In genomic region chr4:141899936-141900335, GRCm38 (mm10) we compare ENCODE assay signal across 9 mouse cellular contexts. TPM values are rescaled to one million over a fixed set of nuclear protein-coding genes. Genes with fewer than 3 reads are reported as not detected.
DNase-seq lines count a peak whose midpoint lies in the region; ATAC-seq and TF ChIP-seq lines count a peak whose summit lies in the region.
"Had no signal": no experiment of that assay in that cellular context is flagged by ENCODE, and none has a peak within 500 bp of the region (broad histone marks: within the 10 kb centered on the region; RNA-seq: fewer than 3 reads in every experiment).

No protein-coding gene starts in this region.

- H3ac ChIP-seq in myocyte (ENCODE audit: control insufficient read depth, insufficient read length), result no peak overlapping the region

- no peak overlapping the region for H3K4me2 ChIP-seq in kidney, embryonic 14.5 days (replicated peaks; ENCODE audit: low read depth, low read length)
- H3K4me2 ChIP-seq in hindbrain, embryonic 14.5 days (replicated peaks), result no peak overlapping the region
- no peak overlapping the region for H3K4me2 ChIP-seq in myocyte (ENCODE audit: low read depth)

- no peak overlapping the region for H3K27ac ChIP-seq in kidney, embryonic 14.5 days (ENCODE audit: low read depth, low read length)
- H3K27ac ChIP-seq in hindbrain, embryonic 14.5 days, result peak overlapping the region; percentile 85

- H3K4me1 ChIP-seq in kidney, embryonic 14.5 days (ENCODE audit: control insufficient read depth, insufficient read depth, low read length), result no peaks in the 10 kb centered on the region
- H3K4me1 ChIP-seq in hindbrain, embryonic 14.5 days (replicated peaks; ENCODE audit: control insufficient read depth, insufficient read depth, low read length), result peaks cover 65% of the 10 kb centered on the region

- no peak for ATAC-seq in kidney, embryonic 14.5 days (ENCODE audit: low FRiP score, low TSS enrichment)
- peak; percentile 26; the same call in 1 of the 2 replicates for ATAC-seq in hindbrain, embryonic 14.5 days (ENCODE audit: low FRiP score)

- H3K9me3 ChIP-seq in kidney, embryonic 14.5 days (ENCODE audit: control insufficient read depth, low read length), result no peaks in the 10 kb centered on the region
- no peaks in the 10 kb centered on the region for H3K9me3 ChIP-seq in hindbrain, embryonic 14.5 days (ENCODE audit: control insufficient read depth, low read length)
- H3K9me3 ChIP-seq: G1E had no signal

- WGBS in kidney, embryonic 14.5 days, result 16% methylated on average over 8 of the region's 8 CpGs
- 1% methylated on average over 8 of the region's 8 CpGs for WGBS in hindbrain, embryonic 14.5 days

- peak; percentile 48 for DNase-seq in kidney, postnatal 14 days
- peak; percentile 72 for DNase-seq in fibroblast of lung, adult 2 months (ENCODE audit: low read depth)
- DNase-seq in hindbrain, embryonic 14.5 days (ENCODE audit: low spot score), result peak; percentile 63
- DNase-seq in frontal cortex, postnatal 25 days (ENCODE audit: low spot score in 2 of 2), result no peak
- DNase-seq in spleen, adult 12 weeks (ENCODE audit: low spot score), result no peak
- no peak for DNase-seq in thymus, postnatal 14 days

- no peak overlapping the region for H3K4me3 ChIP-seq in kidney, embryonic 14.5 days (ENCODE audit: low read length)
- H3K4me3 ChIP-seq in hindbrain, embryonic 14.5 days (replicated peaks; ENCODE audit: low read length), result no peak overlapping the region
- no peak overlapping the region for H3K4me3 ChIP-seq in myocyte

- H3K9ac ChIP-seq in kidney, embryonic 14.5 days (ENCODE audit: low read depth, low read length), result no peak overlapping the region
- H3K9ac ChIP-seq in hindbrain, embryonic 14.5 days, result no peak overlapping the region

- no peaks in the 10 kb centered on the region for H3K27me3 ChIP-seq in kidney, embryonic 14.5 days (ENCODE audit: control insufficient read depth, insufficient read depth, low read length)
- no peaks in the 10 kb centered on the region for H3K27me3 ChIP-seq in hindbrain, embryonic 14.5 days (ENCODE audit: control insufficient read depth, insufficient read depth, low read length)
- peaks cover 11% of the 10 kb centered on the region for H3K27me3 ChIP-seq in myocyte (ENCODE audit: control insufficient read depth, insufficient read depth, insufficient read length)

- no peak for TF ChIP-seq POLR2A in myocyte (IDR thresholded peaks at IDR 0.05; ENCODE audit: insufficient read length, low read depth)

- no peaks in the 10 kb centered on the region for H3K79me2 ChIP-seq in myocyte (ENCODE audit: control insufficient read depth, insufficient read depth)

- no peaks in the 10 kb centered on the region for H3K36me3 ChIP-seq in kidney, embryonic 14.5 days (ENCODE audit: control insufficient read depth, insufficient read depth, low read length)
- no peaks in the 10 kb centered on the region for H3K36me3 ChIP-seq in hindbrain, embryonic 14.5 days (replicated peaks; ENCODE audit: control insufficient read depth, insufficient read depth)
- H3K36me3 ChIP-seq in myocyte (ENCODE audit: control insufficient read depth, insufficient read depth), result no peaks in the 10 kb centered on the region
- H3K36me3 ChIP-seq: G1E had no signal

TF ChIP-seq in myocyte, 11 proteins besides CTCF, POLR2A, EP300 and RAD21:
- TF ChIP-seq USF1 (IDR thresholded peaks at IDR 0.05; ENCODE audit: low read depth) (no peak), E2F4 (IDR thresholded peaks at IDR 0.05; ENCODE audit: insufficient read depth) (no peak), REST (IDR thresholded peaks at IDR 0.05; ENCODE audit: insufficient read depth, insufficient read length) (no peak), MAX (IDR thresholded peaks at IDR 0.05; ENCODE audit: low read depth) (no peak), CEBPB (IDR thresholded peaks at IDR 0.05; ENCODE audit: insufficient read depth, poor library complexity, severe bottlenecking) (no peak), MYOG (IDR thresholded peaks at IDR 0.05; ENCODE audit: control insufficient read depth in 1 of 3, insufficient read depth in 1 of 3, insufficient read length in 2 of 3, low read depth in 2 of 3) (peak in 1 of 3 experiments; percentile 79), MYOD1 (IDR thresholded peaks at IDR 0.05; ENCODE audit: control insufficient read depth in 1 of 3, insufficient read length in 2 of 3, low read depth in 2 of 3) (peak; percentile 35 to 59 (median 37)), TCF3 (IDR thresholded peaks at IDR 0.05; ENCODE audit: insufficient read length, low read depth) (no peak)

RNA-seq across cellular contexts. Expression of gene Efhd2, which starts 25.2 kb away (rescaled TPM):
- 29.5 and 30.3 TPM in 2 replicates for polyA plus RNA-seq in kidney, embryonic 14.5 days (2014; fragmentation: Nextera tagmentation; extraction: Ambion mirVana)
- 44.7 and 46.7 TPM in 2 replicates for polyA plus RNA-seq in hindbrain, embryonic 14.5 days (2014; fragmentation: Nextera tagmentation; extraction: Ambion mirVana)
- 38.8 TPM for polyA plus RNA-seq in myocyte (2012; fragmentation: generic; extraction: Trizol)

RNA-seq across cellular contexts. Expression of gene Ctrc, which starts 53.8 kb away (rescaled TPM):
- not detected in 2 replicates for polyA plus RNA-seq in kidney, embryonic 14.5 days (2014; fragmentation: Nextera tagmentation; extraction: Ambion mirVana)
- not detected in 2 replicates for polyA plus RNA-seq in hindbrain, embryonic 14.5 days (2014; fragmentation: Nextera tagmentation; extraction: Ambion mirVana)
- polyA plus RNA-seq in myocyte (2012; fragmentation: generic; extraction: Trizol), result not detected
- polyA plus RNA-seq: G1E had no signal

Comparison
In these comparisons a context has a peak if more than half of its experiments do, and no peak if none do; other contexts are left out.
1. DNase-seq: peak in kidney, postnatal 14 days (single experiment), fibroblast of lung, adult 2 months (single experiment) and hindbrain, embryonic 14.5 days (single experiment); none in frontal cortex, postnatal 25 days (0 of 2), spleen, adult 12 weeks (single experiment) and thymus, postnatal 14 days (single experiment).